Mouse (Mus musculus): ENCODE results near the gene Chek1. TPM values are rescaled to one million over a fixed set of nuclear protein-coding genes. Genes with fewer than 3 reads are reported as not detected.
A peak's percentile ranks its signal among the peaks of the same experiment; 100 is the strongest.

Chek1 gene
- 10 to 100 TPM in 1 of 2 experiments, 1 to 10 TPM in 1; 8.1 to 11.5 TPM for total RNA-seq (2021)
- long read RNA-seq, experiment 1, partial matches to known transcripts, result 0 of 6 reads
- long read RNA-seq, experiment 1, other reads (novel, unspliced or antisense), result 1 of 6 reads
- long read RNA-seq, experiment 2, partial matches to known transcripts, result 0 of 1 reads
- long read RNA-seq, experiment 2, other reads (novel, unspliced or antisense), result 0 of 1 reads

- DNase-seq (ENCODE audit: low spot score in 2 of 2), result no peak
Observed at GRCm38 (mm10) chr9:36727034-36727755, at the start of gene Chek1. Gene Chek1 (minus strand): TSS chr9:36727065.

- DNase-seq (ENCODE audit: low spot score in 2 of 2), result no peak
Observed at GRCm38 (mm10) chr9:36769048-36769413, 42.2 kb upstream of the Chek1 start.

GRCm38 (mm10) chr9:36768156-36769047, 41.5 kb upstream of the Chek1 start:
- peak; percentile 20 to 37 for DNase-seq (ENCODE audit: low spot score in 2 of 2)

GRCm38 (mm10) chr9:36767203-36768143, 40.6 kb upstream of the Chek1 start, which contains the start of gene Stt3a:
Gene Stt3a (minus strand): TSS chr9:36767679.
- peak; percentile 93 to 99 for DNase-seq (ENCODE audit: low spot score in 2 of 2)

- DNase-seq (ENCODE audit: low spot score in 2 of 2), result no peak
Observed at GRCm38 (mm10) chr9:36764378-36764777, 37.5 kb upstream of the Chek1 start.

- peak; percentile 75 to 90 for DNase-seq (ENCODE audit: low spot score in 2 of 2)
Observed at GRCm38 (mm10) chr9:36726131-36727033, 483 bp downstream of the Chek1 start.

- DNase-seq (ENCODE audit: low spot score in 2 of 2), result no peak
Observed at GRCm38 (mm10) chr9:36716624-36717023, 10.2 kb downstream of the Chek1 start.

GRCm38 (mm10) chr9:36707304-36707703, 19.6 kb downstream of the Chek1 start:
- no peak for DNase-seq (ENCODE audit: low spot score in 2 of 2)

GRCm38 (mm10) chr9:36705923-36706322, 20.9 kb downstream of the Chek1 start:
- DNase-seq (ENCODE audit: low spot score in 2 of 2), result no peak

GRCm38 (mm10) chr9:36694276-36694675, 32.6 kb downstream of the Chek1 start:
- DNase-seq (ENCODE audit: low spot score in 2 of 2), result no peak

- no peak for DNase-seq (ENCODE audit: low spot score in 2 of 2)
Observed at GRCm38 (mm10) chr9:36692920-36693319, 33.9 kb downstream of the Chek1 start, which contains the start of gene Acrv1. Gene Acrv1 (plus strand): TSS chr9:36693220.

- no peak for DNase-seq (ENCODE audit: low spot score in 2 of 2)
Observed at GRCm38 (mm10) chr9:36687329-36687728, 39.5 kb downstream of the Chek1 start.

- no peak for DNase-seq (ENCODE audit: low spot score in 2 of 2)
Observed at GRCm38 (mm10) chr9:36681424-36681823, 45.4 kb downstream of the Chek1 start.

Other genes starting within 250 kb of the Chek1 start
- gene Gm5615, start 185.1 kb downstream of the Chek1 start, total RNA-seq (2021), result not detected
- not detected for gene Gm17689, start 144.4 kb downstream of the Chek1 start, total RNA-seq (2021)
- gene A630095E13Rik, start 83.7 kb downstream of the Chek1 start, total RNA-seq (2021), result not detected
- gene Acrv1, start 33.8 kb downstream of the Chek1 start, total RNA-seq (2021), result not detected
- 100 to 1,000 TPM; 137 to 144 TPM for gene Stt3a, start 40.6 kb upstream of the Chek1 start, total RNA-seq (2021)
- 10 to 100 TPM; 51.3 to 55.9 TPM for gene Ei24, start 70.3 kb upstream of the Chek1 start, total RNA-seq (2021)
- 10 to 100 TPM; 11.1 to 13.2 TPM for gene Fez1, start 94.8 kb upstream of the Chek1 start, total RNA-seq (2021)